Mouse (Mus musculus): ENCODE data around the gene Kcne2.

Kcne2 gene

GRCm38 (mm10) chr16:92292101-92292500 is at the start of gene Kcne2:
Gene Kcne2 (plus strand): TSS chr16:92292389.
- no peak for DNase-seq (ENCODE audit: low spot score in 2 of 2)

GRCm38 (mm10) chr16:92245909-92246308 is 46.3 kb upstream of the Kcne2 start:
- DNase-seq (ENCODE audit: low spot score in 2 of 2) = no peak

GRCm38 (mm10) chr16:92246974-92247373 is 45.2 kb upstream of the Kcne2 start:
- no peak for DNase-seq (ENCODE audit: low spot score in 2 of 2)

GRCm38 (mm10) chr16:92247700-92248099 is 44.5 kb upstream of the Kcne2 start:
- no peak for DNase-seq (ENCODE audit: low spot score in 2 of 2)

- DNase-seq (ENCODE audit: low spot score in 2 of 2) = no peak
Measured at GRCm38 (mm10) chr16:92249681-92250080, 42.5 kb upstream of the Kcne2 start.

- DNase-seq (ENCODE audit: low spot score in 2 of 2) = no peak
Measured at GRCm38 (mm10) chr16:92250452-92250851, 41.7 kb upstream of the Kcne2 start.

- no peak for DNase-seq (ENCODE audit: low spot score in 2 of 2)
Measured at GRCm38 (mm10) chr16:92254316-92254715, 37.9 kb upstream of the Kcne2 start.

GRCm38 (mm10) chr16:92267861-92268260 is 24.3 kb upstream of the Kcne2 start:
- DNase-seq (ENCODE audit: low spot score in 2 of 2) = no peak

GRCm38 (mm10) chr16:92274516-92274915 is 17.7 kb upstream of the Kcne2 start:
- no peak for DNase-seq (ENCODE audit: low spot score in 2 of 2)

- DNase-seq (ENCODE audit: low spot score in 2 of 2) = no peak
Measured at GRCm38 (mm10) chr16:92275526-92275925, 16.7 kb upstream of the Kcne2 start.

GRCm38 (mm10) chr16:92282671-92283070 is 9.5 kb upstream of the Kcne2 start:
- DNase-seq (ENCODE audit: low spot score in 2 of 2) = no peak

- no peak for DNase-seq (ENCODE audit: low spot score in 2 of 2)
Measured at GRCm38 (mm10) chr16:92285068-92285467, 7.1 kb upstream of the Kcne2 start.

GRCm38 (mm10) chr16:92286609-92287008 is 5.6 kb upstream of the Kcne2 start:
- DNase-seq (ENCODE audit: low spot score in 2 of 2) = peak; percentile 96

- DNase-seq (ENCODE audit: low spot score in 2 of 2) = peak in 1 of 2 experiments; percentile 18
Measured at GRCm38 (mm10) chr16:92288778-92289177, 3.4 kb upstream of the Kcne2 start.

- DNase-seq (ENCODE audit: low spot score in 2 of 2) = no peak
Measured at GRCm38 (mm10) chr16:92290045-92290444, 2.1 kb upstream of the Kcne2 start.

- no peak for DNase-seq (ENCODE audit: low spot score in 2 of 2)
Measured at GRCm38 (mm10) chr16:92294267-92294970, 2.2 kb downstream of the Kcne2 start.

- DNase-seq (ENCODE audit: low spot score in 2 of 2) = no peak
Measured at GRCm38 (mm10) chr16:92295328-92295727, 3.1 kb downstream of the Kcne2 start.

GRCm38 (mm10) chr16:92300649-92301411 is 8.6 kb downstream of the Kcne2 start, which contains the start of gene Smim11:
Gene Smim11 (plus strand): TSS chr16:92301286.
- DNase-seq (ENCODE audit: low spot score in 2 of 2) = peak; percentile 72 to 90

- DNase-seq (ENCODE audit: low spot score in 2 of 2) = no peak
Measured at GRCm38 (mm10) chr16:92301412-92301806, 9.2 kb downstream of the Kcne2 start.

- DNase-seq (ENCODE audit: low spot score in 2 of 2) = peak in 1 of 2 experiments; percentile 31
Measured at GRCm38 (mm10) chr16:92301989-92302388, 9.8 kb downstream of the Kcne2 start.

GRCm38 (mm10) chr16:92302506-92302905 is 10.3 kb downstream of the Kcne2 start:
- DNase-seq (ENCODE audit: low spot score in 2 of 2) = no peak

- no peak for DNase-seq (ENCODE audit: low spot score in 2 of 2)
Measured at GRCm38 (mm10) chr16:92305519-92305918, 13.3 kb downstream of the Kcne2 start.

- DNase-seq (ENCODE audit: low spot score in 2 of 2) = no peak
Measured at GRCm38 (mm10) chr16:92307947-92308346, 15.8 kb downstream of the Kcne2 start.

Data from cerebellum, postnatal 4 days (tissue).